Mouse (Mus musculus): ENCODE results near the gene Anxa6. TPM values are rescaled to one million over a fixed set of nuclear protein-coding genes. Genes with fewer than 3 reads are reported as not detected.
"Not testable (repeated sequence)": the region's sequence is repeated elsewhere in the genome, so short reads cannot be mapped to it uniquely, and the experiment has no call there.

Anxa6 gene
- total RNA-seq, 1 experiment from 2014 or later, result 55.3 TPM

DNA sequence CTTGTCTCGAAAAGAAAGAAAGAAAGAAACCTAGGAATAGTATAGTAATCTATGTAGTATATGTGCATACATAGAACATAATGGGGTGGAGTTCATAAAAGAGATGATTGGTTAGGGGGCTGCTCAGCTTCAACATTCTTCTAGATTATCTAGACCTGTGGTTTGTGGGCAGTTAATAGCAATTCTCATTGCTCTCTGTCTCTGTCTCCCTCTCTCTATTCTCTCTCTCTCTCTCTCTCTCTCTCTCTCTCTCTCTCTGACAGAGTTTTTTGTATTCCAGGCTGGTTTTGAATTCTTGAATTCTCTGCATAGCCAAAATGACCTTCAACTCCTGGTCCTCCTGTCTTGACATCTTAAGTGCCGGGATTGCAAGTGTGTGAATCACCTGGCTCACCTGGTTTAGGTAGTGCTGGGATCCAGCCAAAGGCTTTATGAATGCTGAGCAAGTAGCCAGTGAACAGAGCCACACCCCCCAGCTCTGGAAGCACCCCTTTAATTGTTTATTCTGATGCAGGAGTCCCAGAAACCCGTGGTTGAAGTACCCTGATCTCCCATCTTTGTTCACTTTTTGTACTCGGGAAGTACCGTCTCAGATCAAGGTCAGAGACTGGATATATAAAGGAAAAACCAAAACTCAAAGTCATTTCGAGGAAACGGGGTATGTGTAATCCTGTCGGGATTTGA, 61.7 kb downstream of the Anxa6 start:
- no peak for ATAC-seq (replicated peaks; ENCODE audit: low read depth, poor library complexity, severe bottlenecking)

DNA sequence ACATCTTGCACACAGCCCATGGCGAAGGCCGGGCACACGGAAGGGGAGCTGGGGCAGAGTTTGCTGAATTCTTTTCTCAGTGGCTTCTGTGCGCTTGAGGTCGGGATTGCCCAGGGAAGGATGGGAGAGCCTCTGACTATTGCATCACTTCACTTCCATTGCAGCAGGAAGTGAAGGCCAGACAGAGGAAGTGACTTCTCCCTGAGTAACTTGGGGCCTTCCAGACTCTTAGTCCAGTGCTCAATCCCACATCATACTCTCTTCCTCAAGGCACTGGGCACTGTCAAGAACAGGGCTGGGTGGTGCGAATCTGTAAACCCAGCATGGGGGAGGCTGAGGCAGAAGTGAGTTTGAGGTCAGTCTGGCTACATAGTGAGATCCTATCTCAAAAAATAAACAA, 68.0 kb downstream of the Anxa6 start:
- ATAC-seq (replicated peaks; ENCODE audit: low read depth, poor library complexity, severe bottlenecking), result 0 out of 2 replicates have a peak, but pooled peaks have one; percentile 31

DNA sequence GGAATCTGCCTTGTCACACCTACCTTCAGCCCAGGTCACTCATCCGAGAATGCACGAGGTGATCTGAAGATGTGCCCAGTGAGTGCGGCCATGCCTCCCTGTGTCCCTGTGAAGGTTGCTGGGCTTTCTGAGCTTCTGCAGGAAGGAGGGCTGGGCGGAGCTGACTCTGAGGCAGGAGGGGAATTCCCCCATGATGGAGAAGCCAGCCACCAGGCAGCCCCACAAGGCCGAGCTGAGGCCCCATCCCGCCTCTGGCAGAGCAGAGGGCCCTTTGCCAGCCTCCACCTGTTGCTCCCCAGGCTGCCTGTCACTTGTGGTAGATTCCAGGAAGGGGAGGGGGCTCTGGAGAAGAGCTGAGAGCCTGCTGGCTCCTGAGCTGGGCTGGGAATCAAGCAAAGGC, 70.4 kb downstream of the Anxa6 start, which contains the start of gene Tnip1:
Gene Tnip1, minus strand, starts transcription at position 108 of the 400 bp plus-strand sequence.
- peak; percentile 57 for ATAC-seq (replicated peaks; ENCODE audit: low read depth, poor library complexity, severe bottlenecking)

DNA sequence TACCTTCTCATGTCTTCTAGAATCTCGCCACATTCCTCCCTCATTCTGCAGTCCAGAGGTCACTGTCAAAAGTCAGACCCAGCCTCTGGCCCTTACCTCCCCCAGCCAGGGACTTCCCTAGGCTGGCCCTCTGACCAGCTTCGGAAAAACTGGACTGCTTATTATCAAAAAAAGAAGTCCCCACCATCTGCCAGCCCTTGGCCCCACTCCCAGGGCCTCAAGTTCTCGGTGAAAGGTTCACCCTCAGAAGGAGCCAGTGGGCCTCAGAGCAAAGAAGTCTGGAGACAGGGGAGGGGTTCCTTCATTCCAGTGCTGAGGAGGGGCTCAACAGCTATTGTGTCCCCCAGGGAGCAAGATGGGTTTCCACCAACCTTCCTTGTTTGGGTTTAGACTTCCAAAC, 71.3 kb downstream of the Anxa6 start:
- ATAC-seq (replicated peaks; ENCODE audit: low read depth, poor library complexity, severe bottlenecking), result no peak

DNA sequence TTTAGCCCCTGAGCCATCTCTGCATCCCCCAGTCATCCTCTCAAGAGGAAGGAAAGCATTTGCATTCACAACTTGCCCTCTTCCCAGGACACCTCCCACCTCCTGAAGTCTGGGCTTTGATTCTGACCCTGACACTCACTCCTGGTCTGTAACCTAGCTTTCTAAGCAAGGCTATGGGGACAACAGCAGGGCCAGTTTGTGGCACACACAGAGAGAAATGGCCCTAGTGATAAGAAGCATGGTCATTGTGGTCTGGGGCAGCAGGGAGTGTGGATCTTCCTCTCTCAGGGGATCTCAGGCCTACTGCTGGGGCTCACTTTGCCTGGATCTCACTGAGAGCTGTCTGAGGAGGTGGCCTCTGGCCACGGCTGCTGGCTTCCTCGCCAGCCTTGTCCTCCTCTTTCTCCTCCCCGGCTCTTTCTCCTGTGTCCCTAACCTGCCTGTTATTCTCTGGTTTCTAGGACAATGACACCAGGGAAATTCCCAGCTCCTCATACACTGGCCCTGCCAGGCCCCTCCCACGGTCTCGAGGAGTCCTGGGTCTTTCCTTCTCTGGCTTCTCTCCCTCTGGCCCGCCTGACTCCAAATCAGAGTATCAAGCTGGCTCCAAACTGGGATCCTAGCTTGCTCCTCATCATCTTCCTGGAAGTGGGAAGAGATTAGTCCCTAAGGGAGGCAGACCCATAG, 71.9 kb downstream of the Anxa6 start:
- peak; percentile 16 for ATAC-seq (replicated peaks; ENCODE audit: low read depth, poor library complexity, severe bottlenecking)

DNA sequence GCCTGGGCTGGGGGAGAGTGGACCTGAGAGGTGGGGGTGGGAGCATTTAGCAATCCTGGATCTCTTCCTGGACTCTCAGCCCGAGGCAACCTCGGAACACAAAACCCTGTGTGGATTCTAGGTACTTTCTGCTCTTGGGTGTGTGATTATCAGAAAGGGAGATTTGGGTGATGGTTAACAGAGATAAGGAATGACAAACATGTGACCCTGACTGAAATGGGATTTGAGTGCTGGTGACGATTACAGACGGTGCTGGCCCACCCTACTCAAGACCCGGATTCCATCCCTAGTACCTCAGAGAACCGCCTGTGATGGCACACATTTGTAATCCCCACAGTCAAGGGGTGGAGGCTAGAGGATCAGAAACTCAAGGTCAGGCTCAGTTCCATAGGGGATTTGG, 73.0 kb downstream of the Anxa6 start:
- no peak for ATAC-seq (replicated peaks; ENCODE audit: low read depth, poor library complexity, severe bottlenecking)

DNA sequence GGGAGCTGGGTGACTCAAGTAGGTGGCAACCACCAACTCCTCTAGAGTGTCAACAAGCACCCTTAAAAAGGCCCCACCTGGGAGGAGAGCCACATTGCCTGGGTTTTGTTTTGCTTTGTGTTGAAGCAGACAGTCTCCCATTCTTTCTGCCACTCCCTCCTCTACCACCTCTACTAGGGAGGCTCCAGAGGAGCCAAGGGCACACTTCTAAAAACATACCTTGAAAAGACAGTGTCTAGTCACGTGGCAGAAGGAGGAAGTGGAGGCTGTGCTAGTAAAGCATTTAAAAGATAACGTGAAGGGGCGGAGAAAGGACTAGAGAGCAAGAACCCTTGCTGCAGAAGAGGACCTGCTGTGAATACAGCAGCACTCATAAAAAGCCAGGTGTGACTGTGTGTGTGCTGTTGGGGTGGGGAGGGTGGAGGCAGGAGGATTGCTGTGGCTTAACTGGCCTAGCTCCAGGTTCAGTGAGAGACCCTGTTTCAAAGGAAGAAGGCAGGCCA, 74.6 kb downstream of the Anxa6 start:
- peak; percentile 28; the same call in 1 of the 2 replicates for ATAC-seq (replicated peaks; ENCODE audit: low read depth, poor library complexity, severe bottlenecking)

DNA sequence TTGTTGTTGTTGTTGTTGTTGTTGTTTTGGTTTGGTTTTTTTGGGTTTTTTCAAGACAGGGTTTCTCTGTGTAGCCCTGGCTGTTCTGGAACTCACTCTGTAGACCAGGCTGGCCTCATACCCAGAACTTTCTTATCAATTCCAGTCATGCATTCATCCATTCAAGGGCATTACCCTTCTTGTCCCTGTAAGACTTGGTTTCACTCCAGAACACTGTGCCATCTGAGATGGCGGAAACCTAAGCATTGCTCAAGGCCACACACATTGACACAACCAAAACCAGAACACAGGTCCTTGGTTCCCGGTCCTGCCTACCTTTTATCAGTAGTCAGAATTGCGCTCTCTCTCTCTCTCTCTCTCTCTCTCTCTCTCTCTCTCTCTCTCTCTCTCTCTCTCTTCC, 75.5 kb downstream of the Anxa6 start:
- ATAC-seq (replicated peaks; ENCODE audit: low read depth, poor library complexity, severe bottlenecking), result not testable (repeated sequence)

DNA sequence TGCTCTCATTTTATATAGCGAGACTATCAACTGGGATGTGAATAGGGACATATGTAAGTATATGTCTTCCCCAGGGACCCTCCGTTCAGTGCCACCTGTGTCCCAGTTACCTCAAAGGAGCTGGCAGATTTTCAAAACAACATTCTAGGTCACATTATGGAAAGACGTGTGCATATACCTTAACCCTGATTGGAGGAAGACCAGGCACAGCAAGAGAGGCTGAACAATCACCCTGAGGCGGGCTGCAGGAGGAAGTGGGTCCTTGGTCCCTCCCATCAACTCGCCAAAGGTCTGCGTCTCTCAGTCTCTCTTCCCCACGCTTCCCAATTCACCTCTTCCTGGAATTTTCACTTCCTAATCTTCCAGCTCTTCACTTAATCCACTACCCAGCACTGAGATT, 76.3 kb downstream of the Anxa6 start:
- ATAC-seq (replicated peaks; ENCODE audit: low read depth, poor library complexity, severe bottlenecking), result no peak

DNA sequence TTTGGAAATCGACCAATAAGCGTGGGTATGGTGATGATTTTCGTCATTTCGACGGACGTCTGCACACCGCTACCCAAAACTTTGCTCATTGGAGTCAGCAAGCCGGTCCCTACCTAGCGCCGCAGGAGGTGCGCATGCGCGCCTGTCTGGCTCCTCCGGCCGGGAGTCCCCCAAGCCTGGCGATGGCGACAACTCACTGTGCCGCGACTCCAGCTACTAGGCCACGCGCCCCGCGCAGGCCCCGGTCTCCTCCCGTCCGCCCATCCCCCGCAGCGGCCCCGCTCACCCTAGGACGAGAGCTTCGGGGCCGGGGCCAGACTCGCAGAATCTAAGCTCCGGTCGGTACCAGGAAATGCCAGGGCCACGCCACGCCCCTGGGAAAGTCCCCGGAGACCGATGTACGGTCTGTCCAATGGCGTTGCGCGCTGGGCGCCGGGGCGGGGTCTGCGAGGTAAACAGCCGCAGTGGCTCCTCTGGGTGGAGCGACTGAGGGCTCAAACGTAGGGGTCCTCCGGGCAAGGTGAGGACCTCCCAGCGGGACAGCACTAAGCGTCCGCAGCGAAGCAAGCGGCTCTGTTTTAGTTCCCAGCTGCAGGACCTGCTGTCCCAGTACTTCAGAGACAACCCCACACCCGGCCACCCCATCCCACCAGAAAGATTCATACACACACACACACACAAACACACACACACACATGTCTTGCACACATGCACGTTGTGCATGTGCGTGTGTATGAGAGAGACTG, 77.3 kb downstream of the Anxa6 start:
- peak; percentile 86 for ATAC-seq (replicated peaks; ENCODE audit: low read depth, poor library complexity, severe bottlenecking)

DNA sequence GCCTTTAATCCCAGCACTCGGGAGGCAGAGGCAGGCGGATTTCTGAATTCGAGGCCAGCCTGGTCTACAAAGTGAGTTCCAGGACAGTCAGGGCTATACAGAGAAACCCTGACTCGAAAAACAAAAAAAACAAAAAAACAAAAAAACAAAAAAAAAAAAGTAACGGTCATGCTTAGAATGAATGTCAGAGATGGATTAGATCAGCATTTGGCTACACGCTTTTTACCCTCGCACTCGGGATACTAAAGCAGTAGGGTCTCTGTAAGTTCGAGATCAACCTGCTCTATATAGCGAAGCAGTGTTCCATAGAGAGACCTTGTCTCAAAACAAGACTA, 77.9 kb downstream of the Anxa6 start:
- not testable (repeated sequence) for ATAC-seq (replicated peaks; ENCODE audit: low read depth, poor library complexity, severe bottlenecking)

DNA sequence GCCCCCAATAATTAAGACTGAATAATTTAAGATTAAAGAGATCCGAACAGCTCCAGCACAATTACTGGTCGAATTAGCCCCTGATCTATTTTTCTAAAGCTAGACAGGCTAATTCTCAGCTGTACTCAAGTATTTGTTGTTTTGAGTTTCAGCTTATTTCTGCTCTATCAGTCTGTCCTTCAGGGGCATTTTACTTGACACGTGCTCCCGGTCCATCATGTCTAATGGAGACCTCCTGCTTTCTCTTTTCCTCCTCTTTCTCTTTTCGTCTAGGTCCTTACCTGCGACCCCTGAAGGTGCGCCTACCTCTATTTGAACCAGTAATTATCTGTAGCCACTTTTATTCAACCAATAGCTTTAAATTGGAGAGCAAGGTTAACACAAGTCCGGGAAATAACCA, 78.5 kb downstream of the Anxa6 start:
- ATAC-seq (replicated peaks; ENCODE audit: low read depth, poor library complexity, severe bottlenecking), result no peak

DNA sequence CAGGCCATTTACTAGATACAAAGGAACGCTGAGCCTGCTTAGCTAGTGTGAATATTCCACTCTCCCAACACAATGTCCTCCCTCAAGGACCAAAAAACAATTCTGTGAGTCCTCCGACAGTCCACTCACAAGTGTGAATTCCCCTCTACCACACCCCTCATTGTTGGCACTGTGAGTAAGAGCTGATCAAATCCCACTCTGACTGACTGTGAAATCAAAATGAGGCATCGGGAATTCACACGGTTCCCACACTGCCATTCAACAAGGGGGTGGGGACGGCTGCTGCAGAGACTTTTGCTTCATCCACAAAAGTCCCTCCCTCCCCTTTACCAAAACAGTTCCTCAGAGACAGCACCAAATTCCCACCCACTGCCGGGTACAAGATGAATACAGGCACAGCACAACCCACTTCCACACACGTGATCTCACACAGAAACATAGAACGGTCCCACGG, 79.2 kb downstream of the Anxa6 start:
- no peak for ATAC-seq (replicated peaks; ENCODE audit: low read depth, poor library complexity, severe bottlenecking)

DNA sequence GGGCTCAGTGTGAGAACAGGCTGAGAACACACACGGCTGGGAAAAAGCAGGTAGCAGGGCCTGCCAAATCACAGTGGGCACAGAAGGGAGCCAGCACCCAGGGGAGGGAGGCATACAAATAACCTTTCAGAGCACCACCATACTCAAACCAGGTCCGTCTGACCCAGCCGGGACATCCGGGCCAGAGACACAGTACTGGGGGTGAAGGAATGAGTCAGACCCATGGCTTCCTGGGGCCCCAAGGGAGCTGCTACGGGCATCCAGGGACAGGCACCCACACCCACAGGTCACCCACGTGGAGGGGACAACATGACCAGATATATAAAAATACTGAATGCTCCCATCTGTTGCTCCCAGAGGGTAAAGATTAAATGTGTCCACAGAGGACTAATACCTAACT, 80.6 kb downstream of the Anxa6 start:
- no peak for ATAC-seq (replicated peaks; ENCODE audit: low read depth, poor library complexity, severe bottlenecking)

DNA sequence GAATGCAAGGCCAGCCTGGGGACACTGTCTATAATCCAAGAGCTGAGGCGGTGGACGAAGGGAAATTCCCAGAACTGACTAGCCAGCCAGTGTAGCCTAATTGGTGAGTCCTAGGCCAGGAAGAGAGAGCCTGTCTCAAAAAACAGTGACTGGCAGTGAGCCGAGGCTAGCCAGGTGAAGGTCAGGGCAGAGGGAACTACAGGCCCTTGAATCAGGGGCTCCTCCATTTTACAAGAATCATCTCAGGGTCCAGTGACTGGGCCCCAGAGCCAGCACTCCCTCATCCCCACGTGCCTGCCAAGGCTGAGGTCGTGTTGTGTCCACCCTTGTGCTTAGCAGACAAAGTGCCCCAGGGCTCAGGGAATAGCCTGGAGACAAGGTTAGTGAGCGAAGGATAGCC, 82.6 kb downstream of the Anxa6 start:
- no peak for ATAC-seq (replicated peaks; ENCODE audit: low read depth, poor library complexity, severe bottlenecking)

DNA sequence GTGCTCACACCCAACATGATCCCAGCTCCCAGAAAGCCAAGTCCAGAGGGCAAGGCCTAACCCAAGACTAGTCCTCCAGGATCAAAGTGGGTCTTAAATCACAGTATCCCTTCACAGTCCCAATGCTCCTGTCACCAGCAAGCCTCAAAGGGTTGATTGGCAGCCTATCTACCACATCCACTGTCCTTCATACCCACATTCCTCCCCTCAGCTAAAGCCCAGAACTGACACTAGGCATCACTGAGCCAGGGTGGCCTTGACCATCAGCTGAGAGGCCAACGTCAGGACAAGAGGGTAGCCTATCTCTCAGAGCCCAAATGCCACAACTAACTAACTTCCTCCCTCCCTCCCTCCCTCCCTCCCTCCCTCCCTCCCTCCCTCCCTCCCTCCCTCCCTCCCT, 83.5 kb downstream of the Anxa6 start:
- no peak for ATAC-seq (replicated peaks; ENCODE audit: low read depth, poor library complexity, severe bottlenecking)

DNA sequence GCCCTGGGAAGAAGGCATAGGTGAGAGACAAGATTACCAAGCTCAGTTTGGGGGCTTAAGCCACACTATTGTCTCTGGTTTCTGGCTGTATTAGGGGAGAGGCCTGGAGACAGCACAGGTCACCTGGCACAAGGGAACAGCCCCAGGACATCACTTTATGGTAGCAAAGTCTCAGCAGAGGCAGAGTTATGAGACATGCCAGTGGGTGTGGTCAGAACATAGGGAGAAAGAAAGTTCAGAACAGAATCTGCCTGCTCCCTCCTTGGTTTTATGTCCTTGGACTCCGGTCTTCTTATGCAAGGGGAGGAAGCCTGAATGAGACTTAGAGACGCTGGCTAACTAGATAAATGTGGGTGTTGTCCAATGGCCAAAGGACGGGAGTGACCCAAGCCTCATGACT, 88.5 kb downstream of the Anxa6 start:
- ATAC-seq (replicated peaks; ENCODE audit: low read depth, poor library complexity, severe bottlenecking), result no peak

DNA sequence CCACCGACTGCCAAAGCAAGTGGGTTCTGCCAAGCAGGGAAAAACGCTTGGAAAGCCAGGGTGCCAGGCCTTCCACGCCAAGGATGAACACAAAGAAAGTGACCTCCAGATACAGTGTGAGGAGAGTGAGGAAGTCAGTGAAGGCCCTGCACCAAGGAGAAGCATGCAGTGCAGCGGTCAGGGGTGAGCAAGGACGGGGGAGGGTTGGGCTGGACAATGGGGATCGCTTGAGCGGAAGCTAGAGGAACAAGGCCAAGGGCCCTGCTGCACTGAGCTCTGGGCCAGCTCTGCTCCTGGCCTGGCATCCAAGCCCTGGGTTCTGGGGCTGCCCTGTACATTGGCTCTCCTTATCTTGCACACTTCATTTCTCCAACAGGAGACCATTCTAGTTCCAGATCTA, 93.2 kb downstream of the Anxa6 start:
- ATAC-seq (replicated peaks; ENCODE audit: low read depth, poor library complexity, severe bottlenecking), result no peak

DNA sequence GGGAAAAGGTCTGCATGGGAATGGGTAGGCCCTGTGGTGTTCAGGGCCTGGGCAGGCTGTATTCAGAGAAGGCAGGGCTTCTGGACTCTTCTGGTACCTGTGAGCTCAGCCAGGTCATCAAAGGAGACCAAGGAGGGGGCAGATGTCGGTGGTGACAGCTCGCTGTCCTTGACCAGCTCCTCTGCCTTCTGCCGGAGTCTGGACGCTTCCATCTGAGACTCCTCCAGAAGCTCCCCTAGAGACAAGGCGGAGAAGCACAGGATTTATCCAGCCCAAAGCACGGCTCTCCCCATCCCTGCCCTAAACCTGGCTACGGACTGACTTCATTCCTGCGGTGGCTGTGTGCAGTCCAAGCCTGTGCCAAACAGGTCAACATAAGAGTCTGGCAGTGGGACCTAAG, 93.7 kb downstream of the Anxa6 start:
- no peak for ATAC-seq (replicated peaks; ENCODE audit: low read depth, poor library complexity, severe bottlenecking)

DNA sequence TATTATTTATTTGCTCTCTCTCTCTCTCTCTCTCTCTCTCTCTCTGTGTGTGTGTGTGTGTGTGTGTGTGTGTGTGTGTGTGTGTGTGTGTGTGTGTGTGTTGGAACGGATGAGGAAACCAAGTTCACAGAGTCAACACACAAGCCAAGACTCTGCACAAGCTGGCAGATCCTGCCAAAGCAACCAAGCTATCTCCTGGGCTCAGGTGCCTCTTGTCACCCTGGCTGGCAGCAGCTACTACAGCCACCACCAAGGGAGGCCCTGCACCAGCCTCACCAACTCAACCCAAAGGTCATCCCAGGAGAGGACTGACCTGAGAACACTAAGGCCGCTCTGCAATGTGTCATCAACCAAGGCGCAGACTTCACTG, 96.5 kb downstream of the Anxa6 start:
- no peak for ATAC-seq (replicated peaks; ENCODE audit: low read depth, poor library complexity, severe bottlenecking)

Measured in common myeloid progenitor, adult 5-6 weeks (primary cell).